Mouse (Mus musculus) liver, embryonic 15.5 days (tissue): ENCODE measurements around the gene Sec13. TPM values are rescaled to one million over a fixed set of nuclear protein-coding genes. Genes with fewer than 3 reads are reported as not detected.

Experiments
- ATAC-seq: fragments of 200-750 bp; cut with Nextera tagmentation; 2 replicates; pipeline ENCODE4 v1.8.0; 2017; ENCODE audit warnings: moderate number of reproducible peaks, mild to moderate bottlenecking, moderate library complexity; ENCODE audit not compliant: insufficient read depth
- H3K27ac ChIP-seq: fragments of 300-500 bp; sonication (generic); replicated peaks from 2 replicates; pipeline ENCODE4 v1.5.1; 2015; ENCODE audit warnings: mild to moderate bottlenecking, inconsistent platforms
- H3K27me3 ChIP-seq: fragments of 300-500 bp; sonication (generic); 2 replicates; pipeline ENCODE4 v1.6.1; 2015; ENCODE audit warnings: mild to moderate bottlenecking, inconsistent platforms
- H3K36me3 ChIP-seq: fragments of 300-500 bp; sonication (generic); replicated peaks from 2 replicates; pipeline ENCODE4 v1.6.1; 2015; ENCODE audit warnings: moderate library complexity, mild to moderate bottlenecking, inconsistent platforms
- H3K4me1 ChIP-seq: fragments of 300-500 bp; sonication (generic); replicated peaks from 2 replicates; pipeline ENCODE4 v1.6.1; 2015; ENCODE audit warnings: inconsistent platforms
- H3K4me2 ChIP-seq: fragments of 300-500 bp; sonication (generic); 2 replicates; pipeline ENCODE4 v1.6.1; 2015; ENCODE audit warnings: moderate library complexity, mild to moderate bottlenecking, inconsistent platforms
- H3K4me3 ChIP-seq: fragments of 300-500 bp; sonication (generic); replicated peaks from 2 replicates; pipeline ENCODE4 v1.5.1; 2015; ENCODE audit warnings: mild to moderate bottlenecking, inconsistent platforms
- H3K9ac ChIP-seq: fragments of 300-500 bp; sonication (generic); 2 replicates; pipeline ENCODE4 v1.6.1; 2015; ENCODE audit warnings: moderate library complexity, mild to moderate bottlenecking, inconsistent platforms
- H3K9me3 ChIP-seq: fragments of 300-500 bp; sonication (generic); replicated peaks from 2 replicates; pipeline ENCODE4 v1.6.1; 2016; ENCODE audit warnings: inconsistent platforms
- WGBS: fragments of 180-500 bp; shearing (Covaris S2); methylation state at CpG from one replicate; pipeline ENCODE4 v1.1.7; 2015; ENCODE audit warnings: mixed read lengths; ENCODE audit not compliant: insufficient replicate concordance; 5-methylcytosine and 5-hydroxymethylcytosine counted together
- polyA plus RNA-seq: library from polyadenylated mRNA; unstranded; fragments of >200 nt; fragmentation: Nextera tagmentation; extraction: Ambion mirVana; gene quantifications from 2 replicates; pipeline ENCODE4 v1.2.1, GENCODE M21; 2015

Gene Sec13
- polyA plus RNA-seq = 117 TPM in 2 replicates

- peak within 1 kb of the TSS; percentile 78 for H3K4me2 ChIP-seq
- 6% methylated on average over 41 of the region's 41 CpGs for WGBS
These were observed at the start of gene Sec13 for GRCm38 (mm10) chr6:113740236-113741217. TSS of gene Sec13 (minus strand) at chr6:113740743.

DNA sequence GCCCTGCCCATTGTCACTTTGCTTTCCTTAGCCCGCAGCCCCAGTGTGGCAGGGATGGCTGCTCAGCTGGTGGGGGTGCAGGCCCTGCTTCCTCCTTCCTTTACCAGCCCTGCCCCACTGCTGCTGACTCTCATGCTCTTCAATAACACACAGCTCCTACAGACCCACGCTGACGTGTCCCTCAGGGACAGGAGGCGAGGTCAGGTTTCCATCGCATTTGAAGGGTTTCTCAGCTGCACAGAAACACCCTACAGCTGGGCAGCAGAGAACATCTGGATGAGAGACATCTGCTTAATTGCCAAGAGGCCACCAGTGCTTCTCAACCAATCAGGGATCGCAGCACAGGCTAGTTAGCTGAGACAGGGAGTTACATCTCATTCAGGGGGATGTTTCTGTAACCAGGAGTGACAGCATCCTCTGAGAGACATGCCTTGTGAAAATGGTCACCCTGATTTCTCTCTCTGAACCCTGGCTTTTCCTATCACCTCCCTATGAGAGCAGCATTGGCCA lies 47.0 kb upstream of the Sec13 start:
- no peaks in the 10 kb centered on the region for H3K36me3 ChIP-seq
- no peaks in the 10 kb centered on the region for H3K9me3 ChIP-seq
- no peak for ATAC-seq
- no peak overlapping the region for H3K4me2 ChIP-seq
- H3K27me3 ChIP-seq = no peaks in the 10 kb centered on the region; the same call in 1 of the 2 replicates
- no peaks in the 10 kb centered on the region for H3K4me1 ChIP-seq
- WGBS = 46% methylated on average over 6 of the region's 6 CpGs
- no peak overlapping the region for H3K4me3 ChIP-seq
- no peak overlapping the region for H3K27ac ChIP-seq
- no peak overlapping the region for H3K9ac ChIP-seq

More at GRCm38 (mm10) chr6:113740236-113741217, at the start of gene Sec13:
- Histone ChIP-seq H3K4me1 (peaks cover 20% of the 10 kb centered on the region), H3K27me3 (no peaks in the 10 kb centered on the region), H3K4me3 (peak within 1 kb of the TSS; percentile 78), H3K9me3 (no peaks in the 10 kb centered on the region), H3K36me3 (peaks cover 28% of the 10 kb centered on the region), H3K9ac (peak within 1 kb of the TSS; percentile 82), H3K27ac (peak within 1 kb of the TSS; percentile 61)
- peak; percentile 83 for ATAC-seq

DNA sequence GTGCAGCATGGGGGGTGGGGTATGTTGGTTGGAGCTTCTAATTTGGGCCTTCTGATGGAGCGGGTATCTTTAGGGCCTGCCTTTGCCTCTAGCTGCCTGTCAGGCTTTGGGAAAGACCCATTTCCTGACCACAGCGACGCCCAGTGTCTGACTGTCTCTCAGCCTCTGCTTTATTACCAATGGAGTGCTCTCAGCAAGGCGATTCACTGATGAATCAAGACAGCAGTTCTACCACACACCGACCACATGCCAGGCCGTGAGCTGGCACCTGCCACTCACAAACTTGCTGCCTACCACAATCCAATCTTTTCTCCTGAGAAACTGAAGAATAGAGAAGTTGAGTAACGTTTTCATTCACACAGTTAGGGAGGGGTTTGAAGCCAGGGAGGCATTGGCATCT lies 45.1 kb upstream of the Sec13 start:
- no peaks in the 10 kb centered on the region; the same call in 1 of the 2 replicates for H3K36me3 ChIP-seq
- H3K4me2 ChIP-seq = no peak overlapping the region
- no peak overlapping the region for H3K27ac ChIP-seq
- ATAC-seq = no peak
- no peaks in the 10 kb centered on the region for H3K4me1 ChIP-seq
- H3K4me3 ChIP-seq = no peak overlapping the region
- H3K27me3 ChIP-seq = no peaks in the 10 kb centered on the region; the same call in 1 of the 2 replicates
- no peak overlapping the region for H3K9ac ChIP-seq
- H3K9me3 ChIP-seq = no peaks in the 10 kb centered on the region
- 42% methylated on average over 7 of the region's 7 CpGs for WGBS

GRCm38 (mm10) chr6:113778229-113778753 lies 37.7 kb upstream of the Sec13 start:
- H3K4me3 ChIP-seq = no peak overlapping the region
- no peaks in the 10 kb centered on the region for H3K9me3 ChIP-seq
- H3K4me2 ChIP-seq = no peak overlapping the region
- no peaks in the 10 kb centered on the region; the same call in 1 of the 2 replicates for H3K36me3 ChIP-seq
- no peaks in the 10 kb centered on the region for H3K27me3 ChIP-seq
- 44% methylated on average over 7 of the region's 7 CpGs for WGBS
- no peak overlapping the region for H3K27ac ChIP-seq
- ATAC-seq = no peak
- no peaks in the 10 kb centered on the region for H3K4me1 ChIP-seq
- H3K9ac ChIP-seq = no peak overlapping the region

- WGBS = 40% methylated on average over 11 of the region's 11 CpGs
- Histone ChIP-seq H3K9ac (no peak overlapping the region), H3K4me1 (no peaks in the 10 kb centered on the region), H3K36me3 (no peaks in the 10 kb centered on the region), H3K4me3 (no peak overlapping the region), H3K27ac (no peak overlapping the region), H3K9me3 (no peaks in the 10 kb centered on the region), H3K4me2 (no peak overlapping the region), H3K27me3 (no peaks in the 10 kb centered on the region)
- no peak for ATAC-seq
These were observed 28.3 kb upstream of the Sec13 start for GRCm38 (mm10) chr6:113768804-113769203.

DNA sequence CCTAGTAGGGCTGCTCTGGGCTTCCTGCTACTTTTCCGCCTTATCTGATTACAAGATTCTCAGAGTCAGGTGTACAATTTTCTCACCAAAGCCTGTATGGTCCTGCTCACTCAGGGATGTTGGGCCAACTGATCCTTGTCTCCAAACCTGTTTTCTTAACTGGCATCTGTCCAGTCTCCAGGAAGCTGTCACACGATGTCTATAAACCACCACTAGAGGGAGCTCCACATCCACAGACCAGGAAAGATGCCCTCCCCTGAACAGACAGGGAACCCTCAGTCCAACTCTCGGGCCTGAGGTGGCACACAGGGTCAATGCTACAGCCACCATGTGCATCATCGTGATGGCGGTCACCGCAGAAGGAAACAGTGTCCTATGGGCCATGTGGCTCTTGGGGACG lies 21.1 kb upstream of the Sec13 start:
- WGBS = 24% methylated on average over 7 of the region's 7 CpGs
- Histone ChIP-seq H3K27me3 (no peaks in the 10 kb centered on the region), H3K4me1 (no peaks in the 10 kb centered on the region), H3K9me3 (no peaks in the 10 kb centered on the region), H3K36me3 (no peaks in the 10 kb centered on the region), H3K27ac (no peak overlapping the region), H3K4me2 (no peak overlapping the region), H3K4me3 (no peak overlapping the region), H3K9ac (no peak overlapping the region)
- ATAC-seq = no peak

DNA sequence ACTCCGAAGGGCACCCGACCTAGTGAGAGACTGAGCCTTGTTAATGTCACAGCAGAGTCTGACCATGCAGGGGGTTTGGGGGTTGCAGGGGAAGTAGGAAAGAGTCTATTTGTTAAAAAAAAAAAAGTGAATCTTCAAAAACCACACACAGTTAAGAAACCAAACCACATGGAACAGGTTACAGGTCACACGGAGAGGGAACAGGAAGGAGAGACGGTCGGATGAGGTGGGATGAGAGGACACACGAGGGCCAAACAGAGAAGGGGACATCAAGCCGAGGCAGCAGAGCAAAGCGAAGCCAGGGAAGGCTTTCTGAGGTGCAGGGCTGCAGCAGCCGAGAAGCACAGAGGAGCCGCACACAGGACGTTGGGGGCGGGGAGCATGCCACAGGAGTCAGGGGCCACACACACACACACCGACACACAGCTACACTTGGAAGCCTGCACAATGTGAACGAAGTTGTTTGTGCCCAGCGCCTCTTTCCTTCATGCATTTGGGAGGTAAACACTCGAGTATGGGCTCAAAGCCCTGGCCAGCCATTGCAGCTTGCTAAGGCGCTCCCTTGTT lies 8.7 kb upstream of the Sec13 start:
- Histone ChIP-seq H3K4me3 (no peak overlapping the region), H3K27me3 (peaks cover 32% of the 10 kb centered on the region), H3K4me1 (no peaks in the 10 kb centered on the region), H3K9ac (no peak overlapping the region), H3K4me2 (no peak overlapping the region), H3K36me3 (no peaks in the 10 kb centered on the region), H3K9me3 (no peaks in the 10 kb centered on the region), H3K27ac (no peak overlapping the region)
- ATAC-seq = no peak
- 44% methylated on average over 17 of the region's 17 CpGs for WGBS

DNA sequence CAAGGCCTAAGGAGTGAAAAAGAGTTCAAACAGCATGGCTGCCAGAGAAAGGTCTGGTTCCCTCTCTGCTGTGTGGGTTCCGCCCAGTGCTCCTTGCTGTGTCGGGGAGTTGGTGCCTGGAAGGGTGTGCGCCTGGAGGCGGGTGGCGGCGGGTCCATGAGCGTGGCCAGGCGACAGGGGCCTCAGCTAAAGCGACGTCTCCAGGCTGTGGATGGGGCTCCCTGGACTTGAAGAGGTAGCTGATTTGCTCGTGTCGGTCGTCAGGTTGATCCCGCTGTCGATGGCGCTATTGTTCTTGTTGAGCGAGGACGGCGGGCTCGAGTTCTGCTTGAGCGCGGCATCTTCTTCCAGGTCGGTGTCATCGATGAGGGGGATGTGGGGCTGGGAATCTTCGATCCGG lies 7.8 kb upstream of the Sec13 start:
- 0 out of 2 replicates have a peak overlapping the region, but pooled peaks have one; percentile 4 for H3K4me3 ChIP-seq

DNA sequence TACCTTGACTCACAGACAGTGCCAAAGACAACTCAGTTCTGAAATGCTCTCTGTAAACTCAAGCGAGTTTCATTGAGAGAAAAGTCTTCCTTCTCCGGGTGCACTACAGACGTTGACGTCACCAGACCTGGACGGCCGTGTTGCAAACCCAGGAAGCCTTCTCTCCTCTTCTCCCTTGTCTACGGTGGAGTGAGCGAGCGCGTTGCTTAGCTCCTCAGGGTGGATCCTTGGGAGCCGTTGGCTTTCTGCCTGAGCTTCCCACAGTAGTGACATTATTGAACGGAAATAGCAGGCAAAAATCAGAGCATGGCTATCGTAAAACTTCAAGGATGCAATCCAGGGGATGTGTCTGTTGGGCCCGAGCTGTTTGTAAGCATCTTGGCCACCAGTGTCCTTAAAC lies 6.7 kb upstream of the Sec13 start:
- Histone ChIP-seq H3K4me3 (no peak overlapping the region), H3K36me3 (no peaks in the 10 kb centered on the region), H3K4me2 (no peak overlapping the region), H3K9ac (no peak overlapping the region), H3K4me1 (no peaks in the 10 kb centered on the region), H3K27ac (no peak overlapping the region), H3K9me3 (no peaks in the 10 kb centered on the region), H3K27me3 (peaks cover 32% of the 10 kb centered on the region)
- ATAC-seq = no peak
- WGBS = 67% methylated on average over 14 of the region's 14 CpGs

More for the DNA sequence above, 7.8 kb upstream of the Sec13 start:
- no peak overlapping the region for H3K27ac ChIP-seq
- no peak overlapping the region for H3K4me2 ChIP-seq
- ATAC-seq = no peak
- no peaks in the 10 kb centered on the region for H3K36me3 ChIP-seq
- peaks cover 32% of the 10 kb centered on the region for H3K27me3 ChIP-seq
- no peaks in the 10 kb centered on the region for H3K9me3 ChIP-seq
- no peak overlapping the region for H3K9ac ChIP-seq
- no peaks in the 10 kb centered on the region for H3K4me1 ChIP-seq
- WGBS = 35% methylated on average over 26 of the region's 26 CpGs

DNA sequence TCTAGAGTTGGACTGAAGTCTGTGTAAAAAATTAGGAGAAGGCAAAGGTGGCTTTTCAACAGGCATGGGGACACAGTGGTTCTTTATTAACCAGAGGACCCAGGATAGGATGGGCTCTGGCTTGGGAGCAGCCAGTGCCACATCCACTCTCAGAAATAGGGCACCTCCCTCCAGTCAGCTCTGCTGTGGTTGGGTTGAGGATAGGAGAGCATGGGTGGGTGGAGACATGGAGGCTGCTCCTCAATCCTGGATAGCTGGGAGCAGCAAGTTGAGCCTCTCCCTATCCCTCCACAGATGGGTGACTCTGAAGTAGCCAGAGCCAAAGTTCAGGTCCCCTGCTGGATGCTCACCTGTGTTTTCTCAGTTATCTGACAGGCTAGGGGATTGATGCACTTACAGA lies 4.6 kb upstream of the Sec13 start:
- H3K4me3 ChIP-seq = no peak overlapping the region
- H3K4me2 ChIP-seq = no peak overlapping the region
- peaks cover 31% of the 10 kb centered on the region for H3K27me3 ChIP-seq
- H3K9ac ChIP-seq = no peak overlapping the region
- H3K27ac ChIP-seq = no peak overlapping the region
- ATAC-seq = no peak
- no peaks in the 10 kb centered on the region for H3K9me3 ChIP-seq
- no peaks in the 10 kb centered on the region for H3K36me3 ChIP-seq
- peaks cover 4% of the 10 kb centered on the region for H3K4me1 ChIP-seq

- Histone ChIP-seq H3K36me3 (peaks cover 4% of the 10 kb centered on the region; the same call in 1 of the 2 replicates), H3K27me3 (peaks cover 11% of the 10 kb centered on the region), H3K27ac (no peak overlapping the region), H3K4me2 (no peak overlapping the region), H3K4me1 (peaks cover 20% of the 10 kb centered on the region), H3K9ac (no peak overlapping the region), H3K4me3 (no peak overlapping the region), H3K9me3 (no peaks in the 10 kb centered on the region)
- WGBS = 26% methylated on average over 1 of the region's 1 CpGs
- no peak for ATAC-seq
These were observed 2.6 kb upstream of the Sec13 start for GRCm38 (mm10) chr6:113743111-113743510.
